Mouse (Mus musculus) cortical plate, adult 2 months (tissue): ENCODE measurements around the gene Gtf2h1. TPM values are rescaled to one million over a fixed set of nuclear protein-coding genes. Genes with fewer than 3 reads are reported as not detected.

Source experiments
- H3K27ac ChIP-seq: fragments of 200-500 bp; 2 replicates; pipeline ENCODE4 v1.5.1; 2012; ENCODE audit warnings: low read length, control low read depth, inconsistent platforms; ENCODE audit not compliant: insufficient read depth
- H3K4me1 ChIP-seq: fragments of 200-500 bp; 2 replicates; pipeline ENCODE4 v1.6.1; 2011; ENCODE audit warnings: low read length; ENCODE audit not compliant: control insufficient read depth, insufficient read depth
- H3K4me3 ChIP-seq: fragments of 200-500 bp; 2 replicates; pipeline ENCODE4 v1.5.1; 2011; ENCODE audit warnings: mild to moderate bottlenecking, low read length, control low read depth; ENCODE audit not compliant: insufficient read depth
- CTCF ChIP-seq: fragments of 200-500 bp; IDR thresholded peaks from 2 replicates; pipeline ENCODE4 v1.5.1; 2011; ENCODE audit warnings: mild to moderate bottlenecking, control low read depth, low read length; ENCODE audit not compliant: insufficient read depth; ENCODE audit errors: extremely low read depth
- POLR2A ChIP-seq: fragments of 200-500 bp; IDR thresholded peaks from 2 replicates; pipeline ENCODE4 v1.6.1; 2011; ENCODE audit warnings: mild to moderate bottlenecking, low read length, control low read depth; ENCODE audit not compliant: insufficient read depth; ENCODE audit errors: extremely low read depth
- polyA plus RNA-seq: library from polyadenylated mRNA; depleted of rRNA; stranded (reverse); fragments of >200 nt; gene quantifications from 2 replicates; pipeline ENCODE4 v1.2.3, GENCODE M21; 2012

The Gtf2h1 gene
- polyA plus RNA-seq, 1 experiment: 30.1 TPM

DNA sequence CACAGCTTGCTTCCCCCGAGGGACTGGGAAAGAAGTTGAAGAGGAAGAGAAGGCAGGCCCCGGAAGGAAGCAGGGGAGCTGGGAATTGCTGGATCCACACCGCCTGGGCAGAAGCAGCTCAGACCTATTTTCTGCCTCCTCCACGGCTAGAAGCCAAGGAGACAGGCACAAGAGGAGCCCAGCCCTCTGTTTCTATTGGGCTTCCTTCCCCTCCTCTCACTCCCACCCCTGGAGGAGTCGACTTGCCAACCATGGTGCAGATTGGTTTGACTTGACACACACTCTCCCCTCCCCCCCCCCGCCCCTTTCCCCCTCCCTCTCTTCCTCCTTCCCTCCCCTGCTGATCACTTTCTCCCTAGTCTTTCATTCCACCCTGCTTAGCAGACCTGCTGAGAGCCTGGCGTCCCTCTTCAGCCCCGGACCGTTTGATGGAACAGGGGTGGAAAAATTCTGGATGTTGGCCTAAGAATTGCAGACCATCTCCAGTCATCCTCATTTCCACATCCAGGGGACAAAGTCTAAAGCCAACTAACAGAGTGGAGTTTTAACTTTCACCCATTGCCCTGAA, 42.3 kb downstream of the Gtf2h1 start:
- Histone ChIP-seq H3K4me1 (peaks cover 4% of the 10 kb centered on the region; the same call in 1 of the 2 replicates), H3K4me3 (no peak overlapping the region), H3K27ac (peak overlapping the region; percentile 70)
- TF ChIP-seq CTCF (no peak), POLR2A (peak; percentile 27; the same call in 1 of the 2 replicates)

DNA sequence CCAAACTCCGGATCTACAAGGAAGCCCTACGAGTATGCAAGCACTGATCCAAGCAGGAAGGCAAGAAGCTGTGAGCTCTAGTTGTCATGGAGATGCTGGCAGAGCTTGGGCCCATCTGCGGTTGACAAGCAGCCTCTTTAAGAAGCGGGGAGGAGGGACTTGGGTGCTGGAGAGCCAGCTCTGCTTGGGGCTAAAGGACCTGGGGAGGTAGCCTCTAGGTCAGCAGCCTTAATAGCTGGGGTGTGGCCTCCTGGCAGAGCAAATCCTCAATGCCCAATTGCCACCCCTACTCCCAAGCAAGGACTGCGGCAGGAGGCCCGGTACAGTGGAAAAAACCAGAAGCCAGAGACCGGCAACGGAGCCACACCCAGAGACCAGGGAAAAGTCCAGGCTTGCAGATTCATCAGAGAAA, 43.0 kb downstream of the Gtf2h1 start:
- peak overlapping the region; percentile 73 for H3K27ac ChIP-seq
- H3K4me1 ChIP-seq: peaks cover 4% of the 10 kb centered on the region; the same call in 1 of the 2 replicates
- TF ChIP-seq POLR2A: peak; percentile 74; the same call in 1 of the 2 replicates
- TF ChIP-seq CTCF: no peak
- H3K4me3 ChIP-seq: no peak overlapping the region

DNA sequence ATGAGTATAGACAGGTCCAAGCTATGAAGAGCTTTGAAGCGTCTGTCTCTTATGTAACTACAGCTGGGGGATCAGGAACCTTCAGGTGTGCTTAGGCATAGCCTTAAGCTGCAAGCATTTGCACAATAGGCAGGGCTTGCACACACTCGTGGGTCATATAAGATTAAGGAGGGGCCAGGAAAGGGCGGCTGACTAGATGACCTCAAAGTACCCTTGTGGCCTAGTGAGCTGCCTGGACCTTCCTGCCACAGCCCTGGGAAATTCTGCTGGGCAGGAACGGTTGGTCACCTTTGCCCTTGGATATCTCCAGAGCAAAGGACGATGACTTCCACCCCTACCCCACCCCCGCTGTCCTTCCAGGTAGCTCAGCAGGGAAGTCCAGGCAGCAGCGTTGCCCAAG, 43.5 kb downstream of the Gtf2h1 start:
- no peak for TF ChIP-seq CTCF
- peaks cover 4% of the 10 kb centered on the region; the same call in 1 of the 2 replicates for H3K4me1 ChIP-seq
- H3K27ac ChIP-seq: peak overlapping the region; percentile 73
- H3K4me3 ChIP-seq: no peak overlapping the region

DNA sequence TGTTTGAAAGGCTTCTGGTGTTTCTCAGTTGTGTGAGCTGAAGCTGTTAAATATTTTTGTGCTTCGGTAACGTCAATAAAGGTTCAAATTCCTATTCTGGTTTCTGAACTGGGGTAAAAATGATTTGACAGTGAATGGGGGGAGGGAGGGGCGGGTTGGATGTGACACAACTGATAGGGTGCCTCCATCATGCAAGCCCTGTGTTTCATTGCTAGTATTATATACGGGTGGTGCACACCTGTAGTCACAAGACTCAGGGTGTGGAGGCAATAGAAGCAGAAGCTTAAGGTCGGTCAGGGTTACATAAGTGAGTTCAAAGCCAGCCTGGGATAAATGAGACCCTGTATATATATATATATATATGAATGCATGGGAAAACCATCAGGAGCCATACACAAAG, 44.0 kb downstream of the Gtf2h1 start:
- TF ChIP-seq CTCF (no peak), POLR2A (no peak)
- Histone ChIP-seq H3K4me3 (no peak overlapping the region), H3K4me1 (peaks cover 4% of the 10 kb centered on the region; the same call in 1 of the 2 replicates), H3K27ac (no peak overlapping the region)

DNA sequence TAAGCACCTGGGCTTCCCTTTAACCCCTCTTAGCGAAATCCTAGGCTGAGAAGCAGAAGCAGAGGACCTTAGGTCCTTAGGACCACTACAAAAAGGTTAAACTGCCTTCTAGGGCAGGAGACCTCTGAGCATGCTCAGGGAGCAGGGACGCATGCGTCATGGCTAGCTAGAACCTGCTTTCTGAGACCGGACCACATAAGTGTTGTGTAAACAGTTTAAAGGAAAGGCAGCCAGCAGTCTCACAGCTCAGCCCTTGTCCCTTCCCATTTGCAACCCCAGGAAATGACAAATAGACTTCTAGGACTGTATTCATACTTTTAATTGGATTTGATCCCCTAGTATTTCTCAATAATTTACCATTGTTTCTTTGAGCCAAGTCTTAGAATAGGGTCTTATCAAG, 44.4 kb downstream of the Gtf2h1 start:
- no peak for TF ChIP-seq POLR2A
- no peak for TF ChIP-seq CTCF
- Histone ChIP-seq H3K4me3 (no peak overlapping the region), H3K4me1 (peaks cover 6% of the 10 kb centered on the region; the same call in 1 of the 2 replicates), H3K27ac (no peak overlapping the region)

DNA sequence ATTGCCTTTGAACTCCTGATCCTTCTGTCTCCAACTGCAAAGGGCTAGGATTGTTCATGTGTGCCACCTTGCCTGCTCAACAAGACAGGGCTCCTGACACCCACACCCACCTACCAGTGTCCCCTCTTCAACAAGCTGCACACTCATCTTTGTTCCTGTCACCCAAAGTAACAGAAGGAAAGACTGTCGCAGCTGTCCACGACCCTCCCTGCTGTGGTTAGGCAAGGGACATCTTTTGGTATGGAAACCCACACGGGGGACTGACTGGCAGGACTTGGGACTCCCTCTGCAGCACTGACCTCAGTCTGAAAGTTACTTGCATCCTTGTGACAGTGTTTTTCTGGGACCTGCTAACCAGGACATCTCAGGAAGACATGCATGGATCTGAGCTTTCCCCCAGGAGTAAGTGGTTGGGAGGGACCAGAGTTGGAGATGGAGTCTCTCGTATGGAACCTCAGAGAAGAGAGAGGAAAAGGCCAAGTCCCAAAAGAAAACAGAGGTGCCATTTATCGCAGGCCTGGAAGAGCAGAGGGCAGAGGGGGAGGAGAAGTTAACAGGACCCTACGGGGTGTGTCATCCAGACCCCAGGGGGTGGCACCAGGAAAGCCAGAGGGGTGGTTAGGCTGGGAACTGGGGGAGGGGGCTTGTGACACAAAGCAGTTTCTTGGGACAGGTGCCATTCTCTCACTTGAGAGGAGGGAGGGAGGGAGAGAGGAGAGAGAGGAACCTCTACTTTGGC, 45.1 kb downstream of the Gtf2h1 start, which contains the start of gene Ldha:
Gene Ldha (plus strand): TSS at position 689 of the 739 bp plus-strand sequence.
- no peak within 1 kb of the TSS for H3K27ac ChIP-seq
- H3K4me1 ChIP-seq: peaks cover 6% of the 10 kb centered on the region; the same call in 1 of the 2 replicates
- TF ChIP-seq POLR2A (no peak), CTCF (no peak)
- H3K4me3 ChIP-seq: no peak within 1 kb of the TSS

DNA sequence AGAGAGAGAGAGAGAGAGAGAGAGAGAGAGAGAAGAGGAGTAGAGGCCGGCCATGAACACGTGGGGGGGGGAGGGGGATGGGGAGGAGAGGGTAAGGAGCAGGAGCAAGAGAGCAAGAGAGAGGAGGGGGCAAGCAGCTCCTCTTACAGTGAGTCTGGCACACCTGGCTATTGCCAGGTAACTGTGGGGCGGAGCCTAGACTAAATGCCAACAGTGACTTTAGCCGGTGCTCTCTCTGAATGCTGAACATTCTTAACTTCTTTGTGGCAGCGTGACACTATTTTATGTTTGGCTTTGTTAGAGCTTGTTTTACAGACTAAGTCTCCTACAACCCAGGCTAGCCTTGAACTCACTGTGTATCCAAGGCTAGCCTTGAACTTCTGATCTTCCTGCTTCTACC, 46.4 kb downstream of the Gtf2h1 start:
- no peak overlapping the region for H3K4me3 ChIP-seq
- H3K27ac ChIP-seq: no peak overlapping the region
- TF ChIP-seq POLR2A (no peak), CTCF (no peak)
- H3K4me1 ChIP-seq: peaks cover 6% of the 10 kb centered on the region; the same call in 1 of the 2 replicates

DNA sequence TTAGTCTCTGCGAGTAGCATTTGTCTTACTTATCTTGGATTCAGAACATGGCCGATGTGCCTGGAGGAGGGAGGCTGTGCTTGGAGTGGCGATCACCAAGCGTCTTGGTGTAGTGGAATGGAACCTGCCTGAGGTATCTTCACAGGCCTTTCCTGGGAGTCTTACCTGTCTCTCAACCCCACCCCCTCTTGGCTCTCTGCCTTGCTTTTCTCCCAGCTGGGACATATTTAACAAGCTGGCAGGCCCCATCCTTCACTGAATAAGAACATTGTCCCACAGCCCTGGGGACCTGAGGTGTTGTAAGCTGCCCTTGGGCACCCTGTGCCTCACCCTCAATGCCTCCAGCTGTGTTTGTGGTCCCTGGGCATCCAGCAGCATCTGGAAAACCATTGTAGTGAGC, 47.7 kb downstream of the Gtf2h1 start:
- H3K4me3 ChIP-seq: no peak overlapping the region
- TF ChIP-seq POLR2A (no peak), CTCF (no peak)
- H3K4me1 ChIP-seq: peaks cover 6% of the 10 kb centered on the region; the same call in 1 of the 2 replicates
- H3K27ac ChIP-seq: no peak overlapping the region

DNA sequence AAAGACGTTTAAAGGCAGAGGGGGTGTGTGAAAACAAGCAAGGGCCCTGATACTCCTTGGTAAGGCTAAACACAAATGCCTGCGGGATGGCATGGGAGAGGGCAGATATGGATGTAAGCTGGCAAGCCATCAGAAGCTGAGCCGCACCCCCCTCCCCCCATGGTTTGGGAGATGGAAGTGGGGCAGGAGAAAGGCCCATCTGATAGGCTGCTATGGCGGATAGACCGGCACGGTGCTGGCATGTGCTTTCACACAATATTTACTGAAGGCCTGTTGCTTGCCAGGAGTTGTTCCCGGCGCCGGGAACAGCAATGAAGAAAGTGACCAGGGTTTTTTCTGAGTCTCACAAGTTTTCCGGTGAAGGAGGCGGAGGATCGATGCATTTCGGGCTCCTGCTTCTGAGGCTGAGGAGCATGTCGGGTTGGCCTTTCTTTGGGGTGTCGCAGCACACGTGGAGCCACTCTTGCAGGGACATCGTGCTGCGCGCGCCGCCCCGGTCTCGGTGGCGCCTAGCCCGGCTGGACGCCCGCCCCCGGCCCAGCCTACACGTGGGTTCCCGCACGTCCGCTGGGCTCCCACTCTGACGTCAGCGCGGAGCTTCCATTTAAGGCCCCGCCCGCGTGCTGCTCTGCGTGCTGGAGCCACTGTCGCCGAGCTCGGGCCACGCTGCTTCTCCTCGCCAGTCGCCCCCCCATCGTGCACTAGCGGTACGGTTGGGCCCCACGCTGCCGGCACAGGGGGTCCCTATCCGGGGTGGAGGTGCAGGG, 49.5 kb downstream of the Gtf2h1 start:
- TF ChIP-seq CTCF (no peak), POLR2A (peak; percentile 97)
- Histone ChIP-seq H3K4me3 (peak overlapping the region; percentile 98), H3K4me1 (peaks cover 2% of the 10 kb centered on the region; the same call in 1 of the 2 replicates), H3K27ac (peak overlapping the region; percentile 93)

DNA sequence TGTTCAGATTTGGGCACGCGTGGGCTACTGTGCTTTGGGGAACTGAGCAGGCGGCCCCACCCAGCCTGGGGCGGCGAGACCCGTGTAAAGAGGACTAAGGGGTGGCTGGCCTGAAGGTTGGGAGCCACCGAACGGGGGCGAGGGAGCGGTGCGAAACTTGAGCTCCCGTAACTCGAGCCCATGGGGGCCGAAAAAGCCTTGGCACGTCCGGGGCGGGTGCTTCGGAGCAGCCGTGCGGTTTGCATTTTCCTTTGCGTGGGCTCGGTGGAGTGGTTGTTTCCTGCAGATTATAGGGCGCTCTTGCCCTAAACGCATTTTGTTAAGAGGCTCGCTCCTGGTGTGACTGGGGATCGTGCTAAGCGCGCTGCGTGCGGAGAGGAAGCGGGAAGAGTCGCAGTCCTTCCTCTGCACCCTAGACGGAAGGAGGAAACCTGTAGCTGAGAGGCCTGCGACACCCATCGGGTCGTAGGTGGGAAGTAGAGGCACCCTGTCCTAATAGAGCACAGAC, 50.1 kb downstream of the Gtf2h1 start:
- peak overlapping the region; percentile 98 for H3K4me3 ChIP-seq
- H3K27ac ChIP-seq: peak overlapping the region; percentile 93
- peak; percentile 40 for TF ChIP-seq POLR2A
- no peak for TF ChIP-seq CTCF
- H3K4me1 ChIP-seq: peaks cover 2% of the 10 kb centered on the region; the same call in 1 of the 2 replicates
